Mouse (Mus musculus): Measurements from ENCODE around the gene Lrrc20.

Gene Lrrc20

GRCm38 (mm10) chr10:61518320-61518719, 42.7 kb downstream of the Lrrc20 start:
- DNase-seq, result no peak

- DNase-seq, result no peak
Measured at GRCm38 (mm10) chr10:61519491-61519890, 43.9 kb downstream of the Lrrc20 start.

GRCm38 (mm10) chr10:61520714-61521113, 45.1 kb downstream of the Lrrc20 start:
- no peak for DNase-seq

GRCm38 (mm10) chr10:61530936-61531335, 55.3 kb downstream of the Lrrc20 start:
- no peak for DNase-seq

GRCm38 (mm10) chr10:61533285-61533684, 57.7 kb downstream of the Lrrc20 start:
- no peak for DNase-seq

GRCm38 (mm10) chr10:61534371-61535101, 58.9 kb downstream of the Lrrc20 start:
- no peak for DNase-seq

GRCm38 (mm10) chr10:61535441-61535840, 59.8 kb downstream of the Lrrc20 start:
- DNase-seq, result no peak

- DNase-seq, result peak; percentile 42
Measured at GRCm38 (mm10) chr10:61536130-61537035, 60.8 kb downstream of the Lrrc20 start.

- DNase-seq, result no peak
Measured at GRCm38 (mm10) chr10:61537036-61537380, 61.4 kb downstream of the Lrrc20 start.

GRCm38 (mm10) chr10:61538446-61538845, 62.8 kb downstream of the Lrrc20 start:
- DNase-seq, result no peak

DNA sequence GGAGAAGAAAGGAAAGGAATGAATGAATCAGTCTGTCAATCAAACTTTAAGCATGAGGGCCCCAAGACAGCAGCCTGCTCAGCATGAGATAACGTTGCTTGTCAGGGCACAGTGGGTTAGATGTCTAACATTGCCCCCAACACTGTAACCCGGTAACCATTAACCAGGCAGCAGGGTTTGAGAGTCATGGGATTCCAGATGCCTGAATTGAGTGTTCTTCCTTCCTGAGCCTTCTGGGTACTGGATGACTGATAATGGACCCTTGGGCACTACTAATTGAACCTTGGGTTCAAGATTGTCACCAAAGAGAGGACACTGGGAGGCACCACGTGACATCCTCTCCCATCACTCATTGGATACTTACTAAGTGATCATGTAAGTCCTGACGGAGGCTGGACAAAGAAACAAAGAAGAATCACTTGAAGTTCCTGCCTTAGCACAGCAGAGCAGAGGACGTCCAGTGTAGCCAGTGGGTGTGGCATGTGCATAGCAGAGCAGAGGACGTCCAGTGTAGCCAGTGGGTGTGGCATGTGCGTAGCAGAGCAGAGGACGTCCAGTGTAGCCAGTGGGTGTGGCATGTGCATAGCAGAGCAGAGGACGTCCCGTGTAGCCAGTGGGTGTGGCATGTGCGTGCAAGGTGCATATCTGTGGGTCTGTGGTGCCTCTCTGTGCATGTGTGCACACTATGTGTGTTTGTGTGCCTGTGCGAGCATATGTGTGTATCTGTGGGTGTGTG, 68.7 kb downstream of the Lrrc20 start:
- DNase-seq, result no peak

GRCm38 (mm10) chr10:61544863-61545240, 69.3 kb downstream of the Lrrc20 start:
- no peak for DNase-seq

- no peak for DNase-seq
Measured at GRCm38 (mm10) chr10:61550106-61550505, 74.5 kb downstream of the Lrrc20 start.

GRCm38 (mm10) chr10:61555155-61555554, 79.6 kb downstream of the Lrrc20 start:
- DNase-seq, result no peak

DNA sequence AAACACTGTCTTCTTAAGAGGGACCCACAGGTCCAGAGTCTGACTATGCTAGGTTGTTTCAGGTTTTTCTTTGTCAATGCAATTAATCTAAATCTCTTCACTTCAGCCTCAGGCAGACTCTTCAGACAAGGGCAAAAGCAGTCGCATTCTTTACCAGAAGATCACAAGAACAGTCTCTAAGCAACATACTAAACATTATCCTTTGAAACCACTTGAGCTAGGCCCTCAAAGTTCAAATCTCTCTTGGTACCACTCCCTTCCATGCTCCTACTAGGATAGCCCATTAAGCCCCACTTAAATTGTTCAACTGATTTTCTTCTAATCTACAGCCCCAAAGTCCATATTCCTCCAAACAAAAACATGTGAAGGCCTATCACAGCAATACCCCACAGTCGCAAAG, 83.0 kb downstream of the Lrrc20 start:
- no peak for DNase-seq

DNA sequence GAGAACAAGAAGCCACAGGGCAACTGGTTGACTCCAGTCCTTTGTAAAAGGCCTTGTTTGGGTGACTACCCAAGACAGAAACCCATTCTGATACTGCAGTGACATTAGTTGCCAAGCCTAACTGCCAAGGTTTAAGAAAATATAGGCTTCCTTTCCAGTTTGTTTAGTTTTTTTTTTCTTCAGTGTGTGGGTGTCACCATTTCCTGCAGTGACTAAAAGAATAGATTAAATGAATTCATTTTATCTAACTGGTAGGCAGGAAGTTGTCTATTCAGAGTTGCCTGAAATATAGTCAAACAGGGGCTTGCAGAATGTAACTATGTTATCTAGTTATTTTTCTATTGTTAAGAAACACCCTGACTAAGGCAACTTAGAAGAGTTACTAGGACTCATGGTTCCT, 83.9 kb downstream of the Lrrc20 start:
- DNase-seq, result no peak

- no peak for DNase-seq
Measured at GRCm38 (mm10) chr10:61563550-61563949, 87.9 kb downstream of the Lrrc20 start.

DNA sequence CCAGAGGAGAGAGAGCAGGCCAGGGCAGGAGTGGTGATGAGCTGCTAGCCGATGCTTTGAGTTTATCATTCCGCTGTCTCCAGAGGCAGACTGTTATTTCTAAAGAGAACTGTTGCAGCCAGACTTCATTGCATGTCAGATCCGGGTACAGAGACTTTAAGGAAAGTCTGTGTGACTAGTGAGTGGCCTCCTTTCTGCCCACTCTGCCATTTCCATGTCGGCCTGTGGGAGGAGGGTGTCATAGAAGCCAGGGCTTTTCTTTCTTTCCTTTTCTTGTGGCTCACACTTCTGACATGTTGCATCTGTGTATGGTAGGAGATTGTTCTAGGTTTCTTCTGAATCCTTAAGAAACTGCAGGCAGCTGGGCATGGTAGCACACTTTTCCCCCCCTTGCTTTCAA, 88.8 kb downstream of the Lrrc20 start:
- no peak for DNase-seq

DNA sequence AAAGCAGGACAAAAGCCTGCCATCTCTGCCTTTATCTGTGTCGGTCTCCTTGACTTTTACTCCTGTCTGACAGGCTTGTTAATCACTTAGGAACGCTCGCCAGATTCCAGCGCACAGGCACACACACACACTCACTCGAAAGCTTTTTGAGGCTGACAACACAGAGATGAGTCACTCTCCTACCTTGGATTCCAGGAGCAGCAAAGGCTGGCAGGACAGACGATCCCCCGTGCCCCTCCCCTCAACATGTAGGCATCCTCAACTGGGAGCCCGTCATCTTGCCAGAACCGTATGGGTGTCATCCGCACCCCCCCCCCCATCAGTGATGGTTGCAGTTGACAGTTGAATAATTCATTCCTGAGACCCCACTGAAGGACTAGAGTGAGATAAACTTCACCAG, 94.6 kb downstream of the Lrrc20 start:
- no peak for DNase-seq

GRCm38 (mm10) chr10:61572126-61572525, 96.5 kb downstream of the Lrrc20 start:
- no peak for DNase-seq

GRCm38 (mm10) chr10:61576120-61576767, 100.6 kb downstream of the Lrrc20 start:
- no peak for DNase-seq

- no peak for DNase-seq
Measured at GRCm38 (mm10) chr10:61587241-61587849, 111.7 kb downstream of the Lrrc20 start.

DNA sequence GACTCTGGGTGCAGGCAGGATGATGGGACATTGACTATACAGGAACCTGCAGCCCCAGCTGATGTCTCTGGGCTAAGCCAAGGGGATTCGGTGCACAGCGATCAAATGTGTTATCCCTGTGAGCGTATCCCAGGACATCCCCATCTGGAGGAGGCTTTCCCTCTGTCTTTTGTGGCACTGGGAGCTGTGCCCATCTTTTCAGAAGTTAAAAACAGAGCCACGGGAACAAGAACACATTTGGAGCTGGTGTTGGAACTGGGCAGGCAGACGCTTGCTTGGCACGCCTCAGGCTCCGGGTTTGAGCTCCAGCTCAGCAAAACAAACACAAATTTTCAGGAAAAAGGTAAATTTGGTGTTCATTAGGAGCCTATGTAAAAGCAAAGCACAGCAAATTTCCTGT, 122.4 kb downstream of the Lrrc20 start:
- no peak for DNase-seq

All from kidney, adult 18-20 months (tissue).